Mouse (Mus musculus): ENCODE measurements around the gene Smchd1.

DNA sequence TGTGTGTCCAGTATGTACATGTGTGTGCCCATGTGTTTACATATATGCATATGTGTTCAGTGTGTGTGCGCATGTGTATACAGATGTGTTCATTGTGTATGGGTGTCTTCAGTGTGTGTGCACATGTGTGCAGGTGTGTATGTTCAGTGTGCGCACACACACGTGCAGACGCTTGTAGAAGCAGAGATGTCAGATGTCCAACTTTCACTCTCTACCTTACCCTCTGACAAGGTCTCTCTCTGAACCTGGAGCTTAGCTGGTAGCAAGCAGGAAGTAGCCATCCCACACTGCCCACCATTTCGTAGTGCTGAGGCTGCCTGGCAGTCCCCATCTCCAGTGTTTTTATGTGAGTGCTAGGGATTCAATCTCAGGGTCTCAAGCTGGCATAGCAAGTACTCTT is 166.8 kb downstream of the Smchd1 start:
- TF ChIP-seq CTCF (conservative IDR thresholded peaks at IDR 0.05; ENCODE audit: insufficient read depth, insufficient read length, low read depth, low read length) (no peak), POLR2A (IDR thresholded peaks at IDR 0.05; ENCODE audit: low read depth, low read length) (no peak)

All from kidney, adult 2 months (tissue).